Mouse (Mus musculus): ENCODE data around the gene Rptor.
"Not testable (repeated sequence)": the region's sequence is repeated elsewhere in the genome, so short reads cannot be mapped to it uniquely, and the experiment has no call there.

Rptor gene

GRCm38 (mm10) chr11:119650456-119650855 lies 47.8 kb downstream of the Rptor start:
- no peak for DNase-seq (ENCODE audit: low read depth, low spot score)

DNA sequence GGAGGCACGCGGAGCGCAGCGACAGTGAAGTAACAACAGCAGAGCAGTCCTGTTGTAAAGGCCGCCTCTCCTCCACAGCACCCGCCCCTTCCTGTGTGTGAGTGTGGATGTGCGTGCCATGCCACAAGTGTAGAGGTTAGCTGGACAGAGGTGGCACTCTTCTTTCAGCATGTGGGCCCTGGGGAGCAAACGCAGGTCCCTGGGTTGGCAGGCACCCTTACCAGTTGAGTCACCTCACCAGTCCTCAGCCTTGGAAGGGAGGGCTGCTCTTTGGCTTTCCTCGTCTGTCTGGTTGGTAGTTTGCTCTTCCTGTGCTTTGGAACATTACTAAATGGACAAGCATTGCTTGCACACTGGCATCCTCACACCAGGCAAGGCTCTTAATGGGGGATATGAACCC lies 50.6 kb downstream of the Rptor start:
- no peak for DNase-seq (ENCODE audit: low read depth, low spot score)

DNA sequence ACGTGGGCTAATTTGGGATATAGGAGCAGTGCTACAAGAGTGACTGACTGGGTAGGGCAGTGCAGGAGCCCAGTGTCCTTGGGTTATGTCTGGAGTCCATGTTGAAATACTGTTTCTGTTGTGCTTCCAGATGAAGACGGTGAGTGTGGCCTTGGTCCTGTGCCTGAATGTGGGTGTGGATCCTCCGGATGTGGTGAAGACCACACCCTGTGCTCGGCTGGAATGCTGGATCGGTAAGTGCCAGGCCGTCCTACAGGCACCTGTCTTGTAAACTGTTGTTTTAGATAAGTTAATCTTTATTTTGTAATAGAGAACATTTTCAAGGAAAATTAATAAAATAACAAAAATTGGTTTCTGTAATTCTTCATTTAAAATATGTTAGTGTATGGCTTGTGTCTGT lies 54.8 kb downstream of the Rptor start:
- DNase-seq (ENCODE audit: low read depth, low spot score): no peak

DNA sequence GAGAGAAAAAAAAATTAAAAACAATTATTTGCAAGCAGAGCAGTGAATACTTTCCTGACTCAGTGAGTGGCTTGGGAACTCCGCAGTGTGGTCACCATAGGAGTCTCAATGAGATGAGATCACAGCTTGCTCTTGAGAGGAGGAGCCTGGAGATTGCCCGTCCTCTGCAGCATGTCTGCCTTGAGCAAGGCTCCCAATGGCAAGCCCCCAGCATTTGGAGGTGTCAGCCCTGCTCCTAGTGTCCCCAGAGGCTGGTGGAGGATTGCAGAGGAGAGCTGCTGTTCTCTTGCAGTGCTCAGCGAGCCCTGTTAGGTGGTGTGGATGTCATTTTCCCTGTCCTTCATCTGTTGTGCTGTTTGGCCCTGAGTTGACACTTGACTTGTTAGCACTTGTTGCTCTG lies 56.6 kb downstream of the Rptor start:
- no peak for DNase-seq (ENCODE audit: low read depth, low spot score)

DNA sequence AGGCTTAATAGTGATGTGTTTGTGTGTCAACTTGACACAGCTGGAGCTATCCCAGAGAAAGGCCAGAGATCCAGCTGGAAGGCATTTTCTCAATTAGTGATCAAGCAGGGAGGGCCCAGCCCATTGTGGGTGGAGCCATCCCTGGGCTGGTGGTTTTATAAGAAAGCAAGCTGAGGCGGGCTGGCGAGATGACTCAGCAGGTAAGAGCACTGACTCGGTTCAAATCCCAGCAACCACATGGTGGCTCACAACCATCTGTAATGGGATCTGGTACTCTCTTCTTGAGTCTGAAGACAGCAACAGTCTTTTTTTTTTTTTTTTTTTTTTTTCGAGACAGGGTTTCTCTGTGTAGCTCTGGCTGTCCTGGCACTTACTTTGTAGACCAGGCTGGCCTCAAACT lies 58.8 kb downstream of the Rptor start:
- DNase-seq (ENCODE audit: low read depth, low spot score): not testable (repeated sequence)

DNA sequence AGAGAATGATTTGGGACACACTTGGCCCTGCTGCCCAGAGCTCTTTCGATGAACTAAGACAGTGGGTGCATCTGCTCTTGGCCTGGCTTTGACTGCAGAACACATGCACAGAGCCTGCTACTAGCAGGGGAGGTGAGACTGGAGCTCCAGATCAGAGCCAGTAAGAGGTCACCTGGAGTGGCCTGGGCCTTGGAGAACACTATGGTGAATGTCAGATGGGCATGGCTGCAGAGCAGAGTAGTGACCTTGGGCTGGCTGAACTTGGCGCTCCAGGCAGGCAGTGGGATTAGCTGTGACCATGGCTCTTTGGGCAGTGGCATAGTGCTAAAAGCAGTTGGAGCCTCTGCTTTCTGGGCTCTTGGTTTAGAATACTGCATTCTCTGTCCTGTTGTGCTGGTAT lies 61.2 kb downstream of the Rptor start:
- DNase-seq (ENCODE audit: low read depth, low spot score): no peak

DNA sequence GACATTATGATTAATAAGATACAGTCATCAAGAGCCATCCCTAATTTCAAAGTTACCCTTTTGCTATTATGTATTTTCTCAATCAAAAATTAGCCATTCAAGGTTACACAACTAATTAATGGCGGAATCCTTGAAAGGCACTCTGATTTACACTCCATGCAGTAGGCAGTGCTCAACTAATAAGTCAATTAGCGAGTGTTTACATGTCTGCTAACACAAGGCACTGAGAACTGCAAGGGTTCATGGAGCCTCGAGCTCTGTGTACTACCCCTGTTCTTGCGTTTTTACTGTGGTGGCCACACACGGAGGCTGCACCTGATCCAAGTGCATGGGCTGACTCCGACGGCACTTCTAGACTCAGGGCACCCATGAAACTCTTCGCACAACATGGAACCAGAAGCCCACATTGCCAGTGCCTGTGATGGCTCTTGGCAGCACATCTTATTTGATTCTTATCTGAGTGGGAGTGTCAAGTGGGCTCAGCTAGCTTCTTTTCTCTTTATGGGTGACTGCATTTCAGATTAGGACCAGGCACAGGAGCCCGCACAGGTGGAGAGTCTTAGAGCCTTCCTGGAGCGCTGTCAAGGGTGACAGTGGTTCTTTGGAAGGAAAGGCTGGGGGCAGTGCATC lies 62.1 kb downstream of the Rptor start:
- no peak for DNase-seq (ENCODE audit: low read depth, low spot score)

- no peak for DNase-seq (ENCODE audit: low read depth, low spot score)
These were observed 62.6 kb downstream of the Rptor start for GRCm38 (mm10) chr11:119665308-119665702.

GRCm38 (mm10) chr11:119666567-119667108 lies 63.9 kb downstream of the Rptor start:
- no peak for DNase-seq (ENCODE audit: low read depth, low spot score)

DNA sequence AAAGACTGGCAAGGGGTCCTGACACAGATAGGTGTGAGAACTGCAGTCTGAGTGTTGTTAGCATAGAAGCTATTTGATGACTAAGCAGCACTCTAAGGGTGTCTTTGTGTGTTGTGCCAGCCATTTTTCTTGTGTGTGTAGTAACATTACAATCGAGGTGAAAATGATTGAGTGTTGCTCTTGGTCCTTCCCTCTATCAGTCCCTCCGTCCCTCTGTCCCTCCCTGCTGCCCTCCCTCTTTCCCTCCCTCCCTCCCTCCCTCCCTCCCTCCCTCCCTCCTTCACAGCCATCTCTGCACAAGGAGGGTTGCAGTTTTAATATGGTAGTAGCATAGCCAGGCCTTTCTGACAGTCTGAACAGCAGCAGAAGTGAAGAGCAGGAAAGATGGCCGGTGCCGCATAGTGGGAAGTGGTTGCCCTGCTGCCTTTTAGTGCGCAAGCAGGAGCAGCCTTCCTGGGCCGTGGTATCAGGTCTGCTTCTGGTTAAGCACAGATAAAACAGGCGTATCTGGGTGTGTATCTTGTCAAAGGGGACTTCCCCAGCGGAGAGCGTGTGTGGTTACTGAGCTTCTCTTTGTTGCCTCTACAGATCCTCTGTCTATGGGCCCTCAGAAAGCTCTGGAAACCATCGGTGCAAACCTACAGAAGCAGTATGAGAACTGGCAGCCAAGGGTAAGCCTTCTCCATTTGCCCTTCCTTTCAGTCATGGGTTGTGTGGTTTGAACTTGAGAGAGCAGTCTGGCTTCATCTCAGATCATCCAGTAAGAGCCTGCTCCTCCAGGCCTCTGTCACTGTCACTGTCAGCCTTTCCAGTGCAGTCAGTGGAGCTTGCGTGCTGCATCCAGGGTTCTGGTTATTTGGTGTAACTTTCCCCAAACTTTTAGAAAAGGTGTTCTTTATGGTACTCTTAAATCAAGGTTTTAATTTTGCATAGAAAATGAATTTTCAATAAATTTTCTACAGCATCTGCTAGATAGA lies 68.3 kb downstream of the Rptor start:
- DNase-seq (ENCODE audit: low read depth, low spot score): no peak

DNA sequence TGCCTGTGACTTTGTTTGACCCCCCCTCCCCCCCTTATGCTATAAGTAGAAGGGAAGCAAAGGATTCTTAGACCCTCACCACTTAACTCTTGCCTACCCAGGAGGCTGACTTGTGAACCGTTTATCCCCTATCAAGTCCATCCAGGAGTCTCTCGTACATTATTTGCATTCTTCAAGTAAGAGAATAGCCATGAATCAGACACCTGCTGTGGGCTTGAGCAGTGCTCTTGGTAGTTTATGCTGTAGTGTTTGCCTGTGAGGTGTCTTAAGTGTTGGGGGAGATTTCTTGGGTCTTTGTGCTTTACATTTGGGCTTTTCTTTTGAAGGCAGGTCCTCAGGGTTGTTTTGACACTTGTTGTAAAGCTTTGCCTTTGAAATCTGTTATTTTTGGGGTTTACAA lies 69.3 kb downstream of the Rptor start:
- DNase-seq (ENCODE audit: low read depth, low spot score): no peak

DNA sequence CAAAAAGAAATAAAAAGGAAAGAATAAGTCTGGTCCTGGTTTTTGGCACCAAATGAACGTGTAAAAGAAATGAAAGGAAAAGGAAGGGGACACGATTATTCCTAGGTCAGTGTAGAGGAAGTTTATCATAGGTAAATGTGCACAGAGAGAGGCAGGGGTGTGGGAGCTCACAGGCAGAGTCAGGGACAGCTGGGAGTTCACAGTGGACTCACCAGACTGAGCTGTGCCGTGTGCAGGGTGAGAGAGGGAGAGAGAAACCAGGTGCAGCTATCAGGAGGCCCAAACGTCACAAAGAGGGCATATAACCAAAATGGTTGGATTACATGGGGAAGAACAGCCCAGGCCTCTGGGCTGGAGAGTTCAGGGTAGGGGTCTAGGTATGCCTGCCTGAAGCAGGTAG lies 70.1 kb downstream of the Rptor start:
- no peak for DNase-seq (ENCODE audit: low read depth, low spot score)

- no peak for DNase-seq (ENCODE audit: low read depth, low spot score)
These were observed 72.1 kb downstream of the Rptor start for GRCm38 (mm10) chr11:119674835-119675234.

DNA sequence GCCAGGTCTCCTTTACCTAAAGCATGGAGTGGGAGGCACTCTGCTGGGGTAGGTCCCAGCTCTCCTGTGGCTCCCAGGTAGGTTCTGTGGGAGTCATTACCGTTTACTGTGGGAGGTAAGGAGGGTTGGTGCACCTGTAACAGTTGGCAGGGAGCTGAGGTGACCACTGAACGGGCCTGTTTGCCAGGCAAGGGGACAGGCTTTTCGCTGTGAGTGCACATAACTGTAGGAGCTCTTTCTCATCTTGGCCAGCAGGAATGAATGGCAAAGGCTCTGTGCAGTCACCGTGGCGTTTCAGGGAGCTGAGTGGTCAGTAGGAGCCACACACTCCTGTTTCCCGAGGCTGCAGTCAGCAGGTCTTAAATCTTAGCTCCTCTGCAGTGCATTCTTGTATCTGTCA lies 72.8 kb downstream of the Rptor start:
- no peak for DNase-seq (ENCODE audit: low read depth, low spot score)

DNA sequence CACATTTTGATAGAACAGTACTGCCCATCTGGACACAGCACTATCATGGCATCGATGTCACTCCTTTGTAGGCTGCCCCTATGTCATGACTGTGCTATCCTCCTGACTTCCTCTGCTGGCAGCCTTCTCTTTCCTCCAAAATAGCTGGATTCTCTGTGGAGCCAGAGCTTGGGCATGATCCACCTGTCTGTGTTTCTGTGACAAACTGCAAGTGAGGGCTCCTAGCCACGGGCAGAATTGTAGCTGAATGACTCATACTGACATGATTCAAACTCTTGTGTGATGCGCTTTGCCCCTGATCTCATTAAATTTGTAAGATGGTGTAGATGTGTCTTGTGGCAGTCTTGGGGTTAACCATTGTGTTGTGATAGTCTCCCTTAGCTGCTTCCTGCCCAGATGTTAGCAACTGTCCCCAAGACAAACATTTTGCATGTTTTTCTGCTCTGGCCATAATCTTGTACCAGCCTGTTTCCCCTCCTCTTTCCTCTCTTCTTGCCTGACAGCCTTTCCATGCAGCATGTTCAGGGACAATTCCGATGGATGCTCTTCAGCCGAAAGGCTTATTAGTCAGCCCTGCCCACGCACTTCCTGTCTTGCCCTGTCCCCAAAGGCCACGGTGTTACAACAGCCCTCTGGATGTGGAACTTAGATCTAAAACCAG lies 74.2 kb downstream of the Rptor start:
- no peak for DNase-seq (ENCODE audit: low read depth, low spot score)

DNA sequence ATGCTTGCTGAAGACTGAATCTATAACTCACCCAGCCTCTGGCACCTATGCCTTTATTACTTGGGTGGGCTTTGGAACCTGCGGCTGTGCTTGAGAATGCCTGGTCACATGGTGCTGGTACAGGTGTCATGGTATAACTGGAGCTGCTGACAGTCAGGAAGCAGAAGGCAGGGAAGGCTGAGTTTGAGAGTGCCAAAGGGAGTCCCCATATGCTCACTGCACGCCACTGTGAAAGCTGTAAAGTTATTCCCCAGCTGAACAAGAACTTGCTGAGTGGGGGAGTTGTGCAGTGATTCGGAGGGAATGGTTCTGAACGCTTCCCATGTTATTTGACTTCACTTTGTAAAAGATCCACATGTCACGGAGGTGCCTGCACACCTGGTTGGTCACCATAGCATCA lies 75.7 kb downstream of the Rptor start:
- DNase-seq (ENCODE audit: low read depth, low spot score): no peak

GRCm38 (mm10) chr11:119680735-119681134 lies 78.0 kb downstream of the Rptor start:
- DNase-seq (ENCODE audit: low read depth, low spot score): no peak

- no peak for DNase-seq (ENCODE audit: low read depth, low spot score)
These were observed 79.6 kb downstream of the Rptor start for GRCm38 (mm10) chr11:119682285-119682684.

DNA sequence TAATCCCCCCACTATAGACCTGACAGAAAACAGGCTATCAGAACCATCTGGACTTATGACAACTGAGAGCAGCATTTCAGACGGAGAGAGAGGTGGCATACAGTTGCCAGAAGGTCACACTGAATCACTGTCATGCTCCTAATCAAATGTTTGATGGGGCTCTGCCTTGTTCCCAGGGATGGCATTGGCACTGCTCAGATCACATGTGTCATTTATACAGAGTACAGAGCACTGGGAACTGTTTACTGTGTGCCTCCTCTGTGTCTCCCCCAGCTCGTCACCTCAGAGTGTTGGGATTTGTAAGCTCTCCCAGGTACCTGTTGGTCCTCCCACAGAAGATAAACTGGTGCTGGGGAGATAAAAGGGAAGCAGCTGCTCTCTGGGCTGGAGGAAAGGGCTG lies 81.1 kb downstream of the Rptor start:
- no peak for DNase-seq (ENCODE audit: low read depth, low spot score)

DNA sequence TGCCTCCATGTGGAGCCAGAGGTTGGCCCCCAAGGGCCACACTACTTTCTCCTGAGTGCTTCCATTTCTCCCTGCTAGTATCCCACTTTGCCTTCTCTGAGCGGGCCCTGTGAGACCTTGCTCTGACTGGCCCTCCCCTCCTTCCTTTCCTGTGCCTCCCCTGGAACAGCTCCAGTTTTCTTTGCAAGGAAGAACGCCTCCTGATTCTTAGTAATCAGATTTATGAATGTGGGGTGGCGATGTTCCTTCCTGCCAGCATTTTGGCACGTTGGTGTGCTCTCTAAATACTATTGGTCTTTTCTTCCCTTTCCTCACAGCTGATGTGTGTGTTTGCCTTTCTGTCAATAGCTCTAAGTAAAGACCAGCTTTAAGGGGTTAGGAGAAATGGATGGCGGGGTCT lies 82.8 kb downstream of the Rptor start:
- DNase-seq (ENCODE audit: low read depth, low spot score): no peak

DNA sequence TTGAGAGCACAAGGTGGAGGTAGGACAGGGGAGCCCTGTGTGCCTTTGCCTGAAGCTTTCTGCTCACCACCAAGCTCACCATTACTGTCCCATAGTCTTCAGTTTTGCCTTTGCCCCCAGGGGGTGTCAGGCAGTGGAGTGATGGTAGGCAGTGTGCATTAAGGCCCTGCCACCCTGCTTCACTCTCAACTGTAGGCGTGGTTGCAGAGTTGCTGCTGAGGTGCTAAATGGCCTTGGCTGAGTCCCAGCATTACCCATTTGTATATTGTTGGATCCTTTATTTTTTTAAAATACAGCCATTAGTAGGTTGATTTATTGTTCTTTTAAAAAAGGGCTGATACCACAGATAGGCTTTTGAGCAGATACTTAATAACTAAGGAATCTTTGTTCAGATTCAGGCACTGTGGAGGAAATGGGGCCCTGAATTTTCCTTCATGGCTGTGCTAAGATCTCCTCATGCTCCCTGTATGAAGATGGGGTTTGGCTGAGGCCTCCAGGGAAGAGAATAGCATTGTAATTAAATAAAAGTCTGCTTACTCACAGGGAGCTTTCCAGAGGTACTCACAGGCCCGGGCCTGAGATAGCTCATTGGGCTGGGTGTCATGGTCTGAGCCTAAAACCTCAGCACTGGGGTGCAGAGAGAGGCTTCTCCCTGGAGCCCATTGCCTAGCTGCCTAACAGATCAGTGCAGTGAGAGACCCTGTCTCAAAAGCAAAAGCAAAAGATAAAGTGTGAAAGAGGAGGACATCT lies 83.4 kb downstream of the Rptor start:
- no peak for DNase-seq (ENCODE audit: low read depth, low spot score)

DNA sequence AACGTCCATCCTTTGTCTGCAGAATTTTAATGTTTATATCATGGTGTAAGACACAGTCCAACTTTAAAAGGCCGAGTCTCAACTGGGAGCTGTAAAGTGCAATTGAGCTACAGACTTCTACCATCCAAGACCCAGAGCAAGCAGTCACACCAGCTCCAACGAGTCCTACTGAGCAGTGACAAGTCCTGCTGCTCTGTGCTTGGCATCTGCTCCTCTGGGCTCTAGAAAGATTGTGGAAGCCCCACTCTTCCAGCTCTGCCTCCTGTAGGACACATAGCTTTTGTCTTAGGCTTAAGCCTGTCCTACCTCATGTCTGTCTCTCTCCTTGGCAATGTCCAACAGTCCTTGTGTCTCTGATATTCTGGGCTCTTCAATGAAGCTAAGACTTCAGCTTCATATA lies 84.6 kb downstream of the Rptor start:
- no peak for DNase-seq (ENCODE audit: low read depth, low spot score)
